Mouse (Mus musculus) C2C12 (cell line): ENCODE measurements around the gene Spata3.

ENCODE experiments used
- CEBPB ChIP-seq: IDR thresholded peaks from one replicate; pipeline ENCODE4 v1.6.1; 2011; ENCODE audit warnings: low read depth, mild to moderate bottlenecking, control low read depth, moderate library complexity
- CTCF ChIP-seq: IDR thresholded peaks from one replicate; pipeline ENCODE4 v1.5.1; 2011; ENCODE audit not compliant: control insufficient read depth, insufficient read depth, insufficient read length
- FOSL1 ChIP-seq: IDR thresholded peaks from one replicate; pipeline ENCODE4 v1.8.0; 2011; ENCODE audit warnings: mild to moderate bottlenecking, low read length; ENCODE audit not compliant: poor library complexity, insufficient read depth, severe bottlenecking
- MAX ChIP-seq: IDR thresholded peaks from one replicate; pipeline ENCODE4 v1.6.1; 2011; ENCODE audit warnings: mild to moderate bottlenecking, control low read depth
- MYOD1 ChIP-seq: IDR thresholded peaks from one replicate; pipeline ENCODE4 v1.6.1; 2011; ENCODE audit warnings: low read depth; ENCODE audit not compliant: control insufficient read depth, insufficient read length
- MYOG ChIP-seq: IDR thresholded peaks from one replicate; pipeline ENCODE4 v1.6.1; 2011; ENCODE audit not compliant: control insufficient read depth, insufficient read length; ENCODE audit errors: extremely low read depth
- USF1 ChIP-seq: IDR thresholded peaks from one replicate; pipeline ENCODE4 v1.6.1; 2011; ENCODE audit warnings: low read depth, mild to moderate bottlenecking, control low read depth, moderate library complexity

GRCm38 (mm10) chr1:85993541-85993940 lies 23.1 kb upstream of the Spata3 start:
- no peak for TF ChIP-seq CTCF
- no peak for TF ChIP-seq MYOD1
- TF ChIP-seq CEBPB: no peak
- TF ChIP-seq USF1: no peak
- no peak for TF ChIP-seq MAX
- TF ChIP-seq MYOG: no peak
- no peak for TF ChIP-seq FOSL1
